Mouse (Mus musculus) hindlimb bud, embryonic 11.5 days (tissue): ENCODE data around the gene Gm6588.

Source experiments
- DNase-seq: peaks from one replicate; pipeline ENCODE4 v3.0.0-alpha.2; 2012; ENCODE audit warnings: low read depth, low spot score; ENCODE audit errors: extremely low spot score

Gm6588 gene

GRCm38 (mm10) chr5:112468986-112469581 is 19.9 kb downstream of the Gm6588 start:
- DNase-seq, result no peak

DNA sequence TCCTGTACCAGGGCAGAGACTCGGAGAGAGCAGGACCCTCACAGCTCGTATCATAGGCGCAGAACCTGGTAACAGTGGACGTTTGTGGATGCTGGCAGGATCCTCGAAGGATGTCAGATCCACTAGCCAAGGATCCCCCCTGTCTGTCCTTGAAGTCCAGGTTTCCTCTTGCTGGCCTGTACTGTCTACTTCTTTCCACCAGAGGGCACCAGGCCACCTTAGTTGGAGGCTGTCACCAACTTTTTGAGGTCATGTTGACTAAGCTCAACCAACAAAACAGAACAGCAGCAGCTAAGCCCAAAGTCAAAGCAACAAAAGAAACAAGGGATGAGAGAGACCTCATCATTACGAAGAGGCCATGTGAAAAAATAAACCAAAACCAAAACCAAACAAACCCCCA is 20.9 kb downstream of the Gm6588 start:
- no peak for DNase-seq

DNA sequence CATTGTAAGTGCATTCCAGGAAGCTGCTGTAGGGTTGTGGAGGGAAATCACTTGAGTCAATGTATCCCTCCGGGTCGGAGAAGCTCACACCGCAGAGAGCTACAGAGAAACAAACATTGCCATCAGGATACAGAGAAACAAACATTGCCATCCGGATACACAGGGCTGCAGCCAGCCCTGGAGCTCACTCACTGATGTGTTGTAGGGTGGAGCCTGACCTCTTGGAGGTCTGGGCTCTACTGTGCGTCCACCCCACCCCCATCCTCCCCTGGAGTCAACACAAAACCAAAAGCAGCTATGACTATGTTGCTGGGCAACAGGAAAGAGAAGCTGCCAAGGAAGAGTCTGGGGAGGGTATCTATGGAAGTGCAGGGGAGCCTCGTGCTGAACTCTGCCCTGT is 24.2 kb downstream of the Gm6588 start:
- no peak for DNase-seq

DNA sequence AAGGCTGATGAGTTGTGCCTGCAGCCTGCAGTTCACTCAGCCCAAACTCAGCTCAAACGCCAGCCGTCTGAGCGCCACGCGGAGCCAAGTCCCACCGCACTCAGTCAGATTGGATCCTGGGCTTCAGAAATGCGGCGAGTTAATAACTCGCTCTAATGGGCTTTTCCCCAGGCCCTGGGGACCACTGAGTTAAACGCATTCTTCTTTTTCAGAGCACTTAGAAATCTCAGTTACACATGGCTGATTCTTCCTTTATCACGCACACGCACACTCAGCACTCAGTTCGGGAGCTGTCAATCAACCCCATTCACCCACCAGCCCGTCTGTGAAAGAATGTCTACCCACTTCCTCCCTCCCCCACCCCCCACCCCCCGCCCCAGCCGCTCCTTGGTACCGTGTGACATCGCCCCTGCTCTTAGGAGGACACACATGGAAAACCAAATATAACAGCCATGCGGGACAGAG is 32.8 kb downstream of the Gm6588 start:
- DNase-seq, result no peak

DNA sequence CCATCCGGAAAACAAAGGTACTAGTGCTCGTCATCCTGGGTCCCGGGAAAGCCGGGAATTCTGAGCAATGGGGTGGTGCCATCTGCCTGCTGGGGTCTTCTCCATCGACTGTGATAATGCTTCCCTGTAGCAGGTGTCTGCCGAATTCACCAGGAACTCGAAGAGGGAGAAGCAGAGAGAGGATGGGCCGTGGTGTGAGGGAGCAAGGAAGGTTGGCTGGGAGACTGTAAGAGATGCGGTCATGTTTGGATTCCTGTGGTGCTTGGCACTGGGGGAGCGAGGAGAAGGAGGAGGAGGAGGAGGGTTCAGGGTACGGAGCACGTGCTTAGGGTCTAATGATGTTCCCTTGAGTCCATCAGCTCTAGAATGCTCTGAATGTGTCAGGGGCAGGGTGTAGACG is 33.3 kb downstream of the Gm6588 start:
- no peak for DNase-seq

GRCm38 (mm10) chr5:112483030-112483429 is 33.8 kb downstream of the Gm6588 start:
- DNase-seq, result no peak

- no peak for DNase-seq
Observed at GRCm38 (mm10) chr5:112484924-112485715, 35.9 kb downstream of the Gm6588 start.

DNA sequence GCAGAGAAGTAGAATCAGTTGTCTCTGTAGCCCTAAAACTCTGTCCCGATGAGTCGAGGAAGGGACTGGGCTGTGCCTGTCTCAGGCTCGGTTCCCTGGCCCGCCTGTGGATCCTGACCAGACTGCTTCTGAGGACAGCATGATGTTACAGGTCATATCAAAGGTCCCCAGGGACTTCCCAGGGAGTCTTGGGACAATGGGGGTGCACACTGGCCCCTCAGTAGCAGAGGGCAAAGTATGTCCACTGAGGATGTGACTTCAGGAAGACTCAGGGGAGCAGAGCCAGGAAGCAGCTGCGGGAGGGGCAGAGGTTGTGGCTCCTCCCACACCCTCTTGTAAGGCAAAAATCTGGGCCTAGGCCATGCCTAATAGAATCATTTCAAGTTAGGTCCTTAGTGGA is 37.2 kb downstream of the Gm6588 start:
- DNase-seq, result no peak

GRCm38 (mm10) chr5:112487504-112487903 is 38.3 kb downstream of the Gm6588 start:
- no peak for DNase-seq

DNA sequence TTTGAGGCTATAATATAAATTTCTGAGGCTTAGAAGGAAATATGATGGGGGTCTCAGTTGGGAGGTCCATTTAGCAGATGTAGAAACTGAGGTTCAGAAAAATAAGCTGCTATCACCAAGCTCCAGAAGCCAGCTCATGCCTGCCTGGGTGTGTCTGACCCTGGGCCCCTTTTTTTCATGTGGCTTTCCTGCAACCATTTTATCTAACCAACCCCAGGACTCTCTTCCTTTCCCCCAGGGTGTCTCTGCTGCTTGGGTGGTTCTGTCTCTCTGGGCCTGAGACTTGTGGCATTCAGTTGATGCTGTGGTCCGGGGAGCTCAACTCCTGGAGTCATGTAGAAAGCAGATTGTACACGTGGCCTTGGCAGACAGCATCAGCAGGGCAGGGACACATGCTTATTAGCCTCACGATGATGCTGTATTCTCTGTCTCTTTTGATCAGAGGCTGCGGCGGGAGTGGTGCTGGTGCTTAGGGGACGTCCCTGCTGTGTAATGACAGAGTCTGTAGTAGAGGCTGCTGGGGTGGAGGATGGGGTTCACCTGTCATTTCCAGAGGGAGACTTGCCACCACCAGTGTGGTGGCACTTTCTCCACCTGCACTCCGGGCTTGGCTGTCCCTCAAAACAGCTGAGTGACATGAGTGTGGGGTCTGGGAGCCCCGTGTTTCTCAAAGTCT is 39.0 kb downstream of the Gm6588 start:
- no peak for DNase-seq

DNA sequence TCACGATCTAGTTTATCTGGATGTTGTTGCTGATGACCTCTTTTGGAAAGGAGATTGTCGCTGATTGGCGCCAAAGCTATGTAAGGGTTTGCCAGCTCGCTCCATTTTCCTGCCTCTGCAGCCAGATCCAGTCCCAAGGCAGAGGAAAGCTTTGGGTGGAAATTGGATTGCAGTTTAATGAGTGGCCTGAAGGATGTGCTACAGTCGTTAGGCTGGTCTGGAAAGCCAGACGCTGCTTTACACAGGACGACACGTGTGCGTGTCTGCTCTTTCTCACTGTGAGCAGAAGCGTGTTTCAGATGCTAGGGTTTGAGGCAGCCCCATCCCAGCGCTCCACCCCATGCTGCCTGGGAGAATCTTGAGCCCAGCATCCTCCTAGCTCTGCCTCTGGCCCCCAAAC is 42.3 kb downstream of the Gm6588 start:
- DNase-seq, result no peak

DNA sequence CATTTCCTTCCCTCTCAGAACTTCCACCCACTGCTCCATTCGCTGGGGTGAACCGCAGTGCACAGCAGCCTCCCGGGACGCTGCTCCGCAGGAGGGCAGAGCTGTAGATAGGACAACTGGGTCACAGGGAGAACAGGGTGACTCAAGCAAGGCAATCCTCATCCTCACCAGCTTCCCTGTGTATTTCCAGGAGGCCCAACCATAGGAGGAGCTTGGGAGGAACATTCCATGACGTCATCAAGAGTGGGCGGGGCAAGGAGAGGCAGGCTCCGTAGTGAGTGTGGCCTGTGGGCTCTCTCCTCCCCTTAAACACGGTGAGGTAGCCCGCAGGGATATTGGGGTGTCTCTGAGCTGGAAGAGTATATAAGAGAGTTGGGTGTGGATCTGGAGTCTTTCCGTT is 44.3 kb downstream of the Gm6588 start:
- DNase-seq, result no peak

GRCm38 (mm10) chr5:112496753-112497369 is 47.6 kb downstream of the Gm6588 start:
- no peak for DNase-seq

GRCm38 (mm10) chr5:112498921-112499917 is 50.0 kb downstream of the Gm6588 start:
- no peak for DNase-seq

- DNase-seq, result no peak
Observed at GRCm38 (mm10) chr5:112499918-112500682, 50.9 kb downstream of the Gm6588 start.
